Mouse (Mus musculus) right cerebral cortex, adult 18-20 months (tissue): Measurements from ENCODE around the gene Lrp2bp.
A peak's percentile ranks its signal among the peaks of the same experiment; 100 is the strongest.

Source experiments
- DNase-seq: peaks from one replicate; pipeline ENCODE4 v3.0.0; 2022; ENCODE audit warnings: mixed read lengths

Lrp2bp gene

DNA sequence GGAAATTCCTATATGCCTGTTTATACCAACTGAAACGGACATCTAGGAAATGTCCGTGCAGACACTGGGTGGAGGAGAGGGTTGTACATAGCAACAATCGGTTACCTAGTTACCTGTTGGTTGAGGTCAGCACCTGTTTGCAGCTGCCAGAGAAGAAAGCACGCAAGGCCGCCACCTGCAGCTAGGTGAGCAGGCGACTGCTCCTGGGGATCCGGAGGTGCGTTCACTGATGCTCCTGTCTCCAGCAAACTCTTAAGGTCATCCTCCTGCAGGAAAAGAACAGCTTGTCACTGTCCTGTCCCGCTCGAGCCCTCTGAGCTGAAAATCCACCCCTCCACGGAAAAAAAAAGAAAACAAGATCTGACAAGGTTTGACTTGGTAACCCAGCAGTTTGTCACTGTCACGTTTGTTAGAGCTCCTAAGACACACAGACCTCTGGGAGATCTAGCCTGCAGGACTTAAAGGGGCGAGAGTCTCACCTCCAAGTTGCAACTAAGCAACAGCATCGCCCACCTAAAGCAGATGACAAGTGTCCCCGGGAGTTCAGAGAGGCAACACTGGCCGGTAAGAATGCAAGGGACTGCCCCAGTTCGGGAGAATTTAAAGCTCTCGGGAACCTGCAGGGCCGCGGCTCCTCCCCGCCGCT lies at the start of gene Lrp2bp:
Gene Lrp2bp, plus strand, starts transcription at position 166 of the 646 bp plus-strand sequence.
- peak; percentile 32 for DNase-seq

GRCm38 (mm10) chr8:45950622-45951021 lies 48.5 kb upstream of the Lrp2bp start:
- DNase-seq, result no peak

DNA sequence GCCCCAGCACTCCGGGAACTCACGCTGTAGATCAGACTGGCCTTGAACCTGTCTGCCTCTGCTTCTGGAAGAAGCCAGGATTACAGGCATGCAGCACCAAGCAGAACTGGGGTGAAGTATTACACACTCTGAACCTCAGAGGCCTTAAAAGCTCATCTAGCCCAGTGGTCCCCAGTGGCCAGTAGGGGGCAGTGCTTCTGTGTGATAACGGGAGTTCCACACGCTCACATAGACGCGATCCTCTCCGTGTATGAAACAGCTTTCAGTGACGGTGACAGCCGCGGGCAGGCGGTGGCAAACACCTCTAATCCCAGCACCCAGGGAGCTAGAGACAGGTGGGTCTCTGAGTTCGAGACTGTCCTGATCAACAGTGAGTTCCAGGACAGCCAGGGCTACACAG lies 28.2 kb upstream of the Lrp2bp start:
- DNase-seq, result no peak

GRCm38 (mm10) chr8:45973988-45974505 lies 25.1 kb upstream of the Lrp2bp start:
- DNase-seq, result no peak

GRCm38 (mm10) chr8:45975126-45975836 lies 23.8 kb upstream of the Lrp2bp start, which contains the start of the genes 1700029J07Rik and Ufsp2:
TSS of gene 1700029J07Rik (minus strand) at chr8:45975252.
TSS of gene Ufsp2 (plus strand) at chr8:45975528.
- peak; percentile 99 for DNase-seq

DNA sequence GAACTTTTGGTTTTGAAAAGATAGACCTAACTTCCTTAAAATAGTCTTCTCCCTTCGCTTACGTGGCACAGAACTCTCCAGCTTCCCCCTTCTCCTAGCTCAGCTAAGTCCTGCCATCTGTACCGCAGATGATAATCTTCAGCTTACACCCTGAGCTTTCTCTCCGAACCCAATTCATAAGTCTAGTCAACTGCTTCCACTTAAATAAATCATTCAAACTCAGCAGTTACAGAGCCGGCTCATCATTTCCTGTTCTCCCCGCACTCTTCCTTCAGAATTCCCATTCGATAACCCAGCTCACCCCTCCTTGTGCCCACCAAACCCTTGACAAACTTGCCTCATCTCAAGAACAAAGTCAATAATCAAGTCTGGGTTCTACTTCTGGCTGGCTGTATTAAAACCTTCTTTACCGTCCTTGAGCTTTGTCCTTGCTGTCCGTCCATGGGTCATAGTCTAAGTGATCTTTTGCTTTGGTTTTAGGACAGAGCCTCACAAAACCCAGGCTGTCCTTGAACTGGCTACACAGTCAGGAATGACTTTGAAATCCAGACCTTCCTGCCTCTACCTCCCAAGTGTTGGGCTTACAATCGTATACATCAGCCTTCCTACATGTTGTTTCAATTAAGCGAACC lies 23.1 kb upstream of the Lrp2bp start:
- no peak for DNase-seq

DNA sequence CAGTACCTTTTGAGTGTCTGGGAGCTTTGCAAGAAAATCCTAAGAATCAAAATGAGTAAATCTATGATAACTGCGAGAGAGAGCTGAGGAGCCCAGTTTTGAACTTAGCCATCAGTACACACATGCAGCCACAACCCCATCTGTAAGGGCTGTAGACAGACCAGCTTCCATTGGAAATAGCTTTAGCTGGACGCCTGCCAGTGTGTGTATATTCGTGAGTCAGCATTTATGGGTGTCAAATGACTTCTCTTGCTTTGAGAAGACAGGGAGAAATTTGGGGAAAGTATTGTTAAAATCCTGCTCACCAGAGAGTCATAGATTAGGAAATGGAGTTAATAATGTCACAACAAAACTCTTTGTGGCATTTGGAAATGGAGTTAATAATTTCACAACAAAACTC lies 12.4 kb upstream of the Lrp2bp start:
- DNase-seq, result no peak

DNA sequence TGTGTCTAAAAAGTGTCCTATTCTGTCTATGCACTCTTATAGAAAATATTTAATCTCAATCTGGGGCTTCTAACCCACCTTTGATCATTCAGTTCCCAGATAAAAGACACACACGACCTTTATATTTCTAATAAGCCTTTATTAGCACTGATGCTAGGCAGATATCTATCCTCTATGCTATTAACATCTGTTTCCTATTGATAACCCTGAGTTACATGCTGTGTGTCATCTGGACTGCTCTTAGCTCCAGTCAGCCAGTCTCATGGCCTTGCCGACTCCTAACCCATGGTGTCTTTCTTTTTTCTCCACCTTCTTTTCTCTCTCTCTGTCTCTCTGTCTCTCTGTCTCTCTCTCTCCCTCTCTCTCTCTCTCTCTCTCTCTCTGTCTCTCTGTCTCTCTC lies 10.9 kb upstream of the Lrp2bp start:
- DNase-seq, result no peak

GRCm38 (mm10) chr8:45990631-45991310 lies 8.3 kb upstream of the Lrp2bp start:
- no peak for DNase-seq

- DNase-seq, result no peak
These were observed 5.0 kb upstream of the Lrp2bp start for GRCm38 (mm10) chr8:45994111-45994510.

DNA sequence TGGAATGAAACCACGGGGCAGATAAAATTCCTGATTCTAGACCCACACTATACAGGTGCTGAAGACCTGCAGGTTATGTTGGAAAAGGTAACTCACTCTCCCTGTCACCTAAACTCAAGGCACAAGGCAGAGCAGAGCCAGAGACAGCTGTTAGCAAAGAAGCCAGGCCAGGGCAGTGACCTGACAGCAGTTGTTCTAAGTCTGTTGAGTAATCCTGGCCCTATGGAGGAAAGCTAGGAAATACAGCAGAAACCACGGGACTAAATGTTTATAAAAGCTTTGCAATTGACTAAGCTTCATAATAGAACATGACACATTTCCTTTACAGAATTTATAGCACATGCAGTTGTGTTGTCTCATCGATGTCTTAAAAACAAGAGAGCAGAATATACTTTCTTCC lies 3.5 kb upstream of the Lrp2bp start:
- DNase-seq, result no peak

DNA sequence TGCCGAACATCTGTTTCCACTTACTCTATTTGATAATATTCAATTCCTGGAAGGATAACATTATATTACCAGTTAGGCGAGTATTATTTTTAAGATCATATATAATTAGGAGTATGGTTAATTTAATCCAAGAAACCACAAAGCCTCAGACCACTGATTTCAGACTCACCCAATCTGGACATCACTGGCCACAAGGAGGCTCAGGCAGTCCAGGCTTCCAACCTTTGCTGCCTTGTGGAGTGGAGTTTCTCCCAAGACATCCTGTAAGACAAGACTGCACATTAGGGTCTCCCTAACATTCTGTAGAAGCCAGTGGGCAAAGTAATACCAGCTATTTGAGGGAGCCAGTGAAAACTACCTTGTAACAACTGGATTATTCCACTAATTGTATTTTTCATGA lies 875 bp upstream of the Lrp2bp start:
- no peak for DNase-seq

GRCm38 (mm10) chr8:45999784-46000705 lies 942 bp downstream of the Lrp2bp start:
- peak; percentile 99 for DNase-seq

DNA sequence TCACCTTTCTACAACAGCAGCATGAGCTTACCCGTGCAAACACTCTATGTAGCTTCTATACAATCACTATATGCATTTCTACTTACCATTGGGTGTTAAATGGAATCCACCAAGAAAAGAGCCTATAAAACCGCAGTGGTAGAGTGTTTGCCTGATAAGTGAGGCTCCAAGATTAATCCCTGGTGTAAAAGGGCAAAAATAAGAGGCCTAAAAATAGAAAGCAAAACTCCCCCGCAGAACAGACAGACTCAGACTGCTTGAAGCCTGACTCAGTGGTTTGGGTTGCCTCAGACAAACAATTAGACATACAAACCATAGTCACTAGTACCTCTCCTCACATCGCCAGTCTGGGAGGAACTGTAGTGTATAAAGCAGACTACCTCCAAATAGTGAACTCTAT lies 6.5 kb downstream of the Lrp2bp start, which contains the start of gene Ankrd37:
Gene Ankrd37, minus strand, starts transcription at position 112 of the 400 bp plus-strand sequence.
- DNase-seq, result no peak

- no peak for DNase-seq
These were observed 8.1 kb downstream of the Lrp2bp start for GRCm38 (mm10) chr8:46007050-46007672.

- no peak for DNase-seq
These were observed 11.2 kb downstream of the Lrp2bp start for GRCm38 (mm10) chr8:46010306-46010705.

- no peak for DNase-seq
These were observed 11.9 kb downstream of the Lrp2bp start for GRCm38 (mm10) chr8:46010746-46011680.

- DNase-seq, result peak; percentile 35
These were observed 23.1 kb downstream of the Lrp2bp start for GRCm38 (mm10) chr8:46022203-46022602.

GRCm38 (mm10) chr8:46022758-46023157 lies 23.7 kb downstream of the Lrp2bp start:
- no peak for DNase-seq

DNA sequence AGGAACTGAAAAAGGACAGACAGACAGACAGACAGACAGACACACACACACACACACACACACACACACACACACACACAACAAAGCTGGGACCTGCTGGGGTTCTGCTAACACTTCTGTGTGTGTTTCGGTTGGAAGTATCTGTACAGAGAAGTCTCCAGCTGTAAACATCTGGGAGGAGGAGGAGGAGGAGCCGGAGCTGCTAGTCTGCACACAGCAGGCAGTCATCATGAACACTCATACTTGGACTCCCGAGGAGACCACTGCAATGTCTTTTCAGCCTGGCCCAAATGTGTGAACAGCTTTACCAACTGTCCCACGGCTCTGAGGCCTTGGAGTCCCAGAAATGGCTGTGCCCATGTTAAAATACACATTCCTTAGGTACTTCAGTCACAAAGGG lies 25.3 kb downstream of the Lrp2bp start:
- DNase-seq, result no peak
